Mouse (Mus musculus): ENCODE data around the gene Lsamp.
A peak's percentile ranks its signal among the peaks of the same experiment; 100 is the strongest.
"Not testable (repeated sequence)": the region's sequence is repeated elsewhere in the genome, so short reads cannot be mapped to it uniquely, and the experiment has no call there.

The Lsamp gene

DNA sequence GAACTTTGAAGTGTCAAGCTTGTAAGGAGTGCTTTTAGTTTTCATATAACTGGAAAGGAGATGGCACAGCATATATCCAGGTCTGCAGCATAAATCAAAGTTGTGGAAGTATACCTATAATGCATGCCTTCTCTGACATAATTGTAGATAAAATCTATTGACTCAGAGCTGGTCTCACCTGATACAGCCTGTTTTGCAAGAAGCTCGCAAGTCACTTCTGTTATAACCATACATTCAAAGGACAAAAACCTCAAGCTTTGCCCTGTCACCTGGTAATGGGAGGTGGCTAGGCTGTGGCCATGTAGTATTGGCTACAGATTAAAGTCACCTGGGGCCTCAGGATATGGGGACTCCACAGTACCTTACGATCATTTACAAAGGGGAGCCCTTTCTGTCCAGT, 507.4 kb downstream of the Lsamp start:
- no peak for DNase-seq (ENCODE audit: low spot score in 2 of 2)

DNA sequence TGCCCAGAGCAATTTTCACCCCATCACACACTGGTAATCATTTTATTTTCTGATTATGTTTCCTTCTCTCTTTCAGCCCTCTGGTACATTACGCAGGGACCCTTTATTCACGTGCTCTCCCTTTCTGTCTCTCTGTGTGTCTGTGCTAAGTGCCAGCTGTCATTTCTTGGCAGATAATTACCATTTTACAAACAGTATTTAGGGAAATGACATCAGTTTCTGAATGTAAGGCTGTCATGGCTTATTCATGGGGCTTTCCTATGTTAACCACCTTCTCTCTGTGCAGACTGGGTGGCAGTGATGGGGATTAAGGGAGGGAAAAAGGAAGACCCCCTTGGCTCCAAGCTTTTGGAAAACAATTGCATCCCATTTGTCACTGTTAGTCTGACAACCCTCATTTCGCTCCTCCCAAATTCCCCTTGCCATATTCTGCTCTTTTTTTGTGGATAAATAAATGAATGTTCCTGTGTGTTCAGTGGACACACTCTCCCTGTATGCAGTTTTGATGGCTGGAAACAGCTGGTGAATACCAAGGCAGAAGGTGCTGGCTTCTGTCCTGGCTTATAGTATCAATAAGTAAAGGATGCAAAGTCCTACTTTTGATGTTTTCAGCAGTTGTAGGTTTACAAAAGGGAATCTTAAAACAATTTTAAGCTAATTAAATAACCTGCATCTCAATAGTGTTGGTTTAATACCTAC, 520.2 kb downstream of the Lsamp start:
- no peak for DNase-seq (ENCODE audit: low spot score in 2 of 2)

DNA sequence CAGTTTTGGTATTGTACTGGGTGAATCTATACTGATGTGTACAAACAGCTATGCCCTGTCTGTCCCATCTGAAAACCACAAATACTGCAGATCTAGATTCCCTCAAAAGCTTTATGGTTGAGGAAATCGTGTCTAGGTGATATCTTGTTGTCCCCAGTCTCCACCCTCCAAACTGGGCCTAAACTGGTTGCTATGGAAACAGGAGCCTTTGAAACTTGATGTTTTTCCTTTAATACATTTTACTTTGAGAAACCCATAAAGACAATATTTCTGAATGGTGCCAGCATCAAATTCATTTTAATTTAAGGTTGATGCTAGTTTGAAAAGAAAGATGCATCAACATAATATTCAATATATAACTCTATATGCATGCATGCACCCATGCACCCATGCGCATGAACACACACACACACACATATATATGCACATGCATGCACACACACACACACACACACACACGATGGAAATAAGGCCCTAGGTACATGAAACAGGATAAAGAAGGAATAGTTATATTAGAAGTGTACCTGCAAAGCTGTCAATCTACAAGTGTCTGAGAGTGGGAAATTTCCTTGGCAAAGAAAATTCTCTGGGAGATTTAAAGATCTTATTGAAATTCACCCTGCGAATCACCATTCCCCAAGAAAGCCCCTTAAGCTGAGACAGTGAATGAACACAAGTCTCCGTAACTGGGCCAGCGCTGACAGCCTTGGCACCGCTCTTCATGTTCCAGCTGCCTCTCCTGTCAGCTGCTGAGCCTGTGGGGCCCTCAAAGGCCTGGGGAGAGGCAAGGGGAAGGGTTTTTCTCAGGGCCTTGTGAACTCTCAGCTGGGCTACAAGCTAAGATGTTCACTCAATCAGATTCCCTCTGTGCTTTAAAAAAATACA, 525.2 kb downstream of the Lsamp start:
- DNase-seq (ENCODE audit: low spot score in 2 of 2), result peak; percentile 23 to 46

DNA sequence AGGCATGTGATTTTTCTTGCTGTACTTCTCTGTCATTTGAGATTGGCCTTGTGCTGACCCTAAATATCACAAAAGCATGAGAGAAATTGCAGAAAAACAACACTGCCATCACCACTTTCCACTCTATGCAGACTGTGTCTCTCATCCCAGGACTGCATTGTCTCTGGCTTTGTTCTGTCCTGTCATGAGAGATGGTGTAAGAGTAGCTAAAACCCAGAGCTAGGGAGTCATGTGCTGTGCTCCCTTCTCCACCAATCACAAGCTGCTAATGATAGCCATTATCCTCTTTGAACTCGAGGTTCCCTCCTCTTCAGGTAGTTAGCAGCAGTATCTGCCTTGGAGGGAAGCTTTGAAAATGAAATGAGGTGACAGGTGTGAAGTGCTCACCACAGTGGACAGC, 552.6 kb downstream of the Lsamp start:
- no peak for DNase-seq (ENCODE audit: low spot score in 2 of 2)

DNA sequence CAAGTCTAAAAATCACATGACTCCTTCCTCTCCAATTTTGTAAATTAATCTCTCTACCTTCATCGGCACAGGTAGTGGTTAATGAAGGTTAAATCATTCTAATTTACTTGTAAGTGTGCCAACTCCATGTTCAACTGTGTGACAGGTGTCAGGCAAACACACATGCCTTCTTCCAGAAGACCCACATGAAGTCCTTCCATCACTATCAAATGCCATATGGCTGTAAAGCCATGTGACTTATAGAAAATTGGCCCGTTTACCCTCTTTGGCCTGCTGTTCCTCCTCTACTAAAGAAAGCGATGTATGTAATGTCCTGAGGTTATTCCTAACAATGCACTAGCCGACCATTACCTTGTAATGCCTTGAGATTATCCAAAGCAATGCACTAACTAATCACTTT, 565.5 kb downstream of the Lsamp start:
- DNase-seq (ENCODE audit: low spot score in 2 of 2), result no peak

DNA sequence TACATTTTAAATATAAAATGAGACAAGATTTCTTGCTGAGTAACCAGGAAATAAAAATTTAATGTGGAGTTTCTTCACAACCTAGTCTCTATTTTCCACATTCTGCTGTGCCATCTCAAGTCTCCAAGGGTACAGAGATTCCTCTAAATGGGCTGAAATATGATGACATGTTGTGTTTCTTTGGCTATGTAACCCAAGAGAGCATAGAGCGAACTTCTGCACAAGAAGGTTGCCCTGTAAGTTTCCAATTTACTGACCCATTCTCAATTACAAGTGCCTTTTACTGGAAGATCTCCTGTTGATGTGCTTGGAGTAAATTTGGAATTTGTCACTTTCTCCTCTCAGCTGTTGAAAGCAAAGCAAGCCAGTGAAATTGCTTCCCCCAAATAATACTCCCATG, 571.4 kb downstream of the Lsamp start:
- no peak for DNase-seq (ENCODE audit: low spot score in 2 of 2)

DNA sequence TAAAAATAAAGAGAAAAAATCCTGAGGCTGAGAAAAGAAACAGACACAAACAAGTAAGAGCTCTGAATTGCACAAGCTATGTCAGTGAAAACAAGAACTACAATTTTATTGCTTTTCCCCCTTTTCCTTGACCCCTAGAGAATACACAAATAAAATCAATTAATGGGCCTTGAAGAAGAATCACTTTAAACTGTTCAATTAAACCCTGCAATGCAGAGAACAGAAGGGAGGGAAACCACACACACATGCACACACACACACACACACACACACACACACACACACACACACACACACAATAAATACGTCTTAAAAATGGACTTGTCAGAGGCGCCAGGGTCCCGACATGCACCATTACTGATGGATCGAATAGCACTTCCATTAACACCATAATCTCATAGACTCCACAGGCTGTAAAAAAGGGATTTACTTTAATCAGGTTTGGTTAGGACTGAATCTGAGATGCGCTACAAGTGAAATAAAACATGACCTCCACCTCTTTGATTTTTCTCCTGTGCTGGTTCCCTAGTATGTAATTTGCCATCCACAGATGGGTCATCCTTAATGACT, 573.6 kb downstream of the Lsamp start:
- no peak for DNase-seq (ENCODE audit: low spot score in 2 of 2)

DNA sequence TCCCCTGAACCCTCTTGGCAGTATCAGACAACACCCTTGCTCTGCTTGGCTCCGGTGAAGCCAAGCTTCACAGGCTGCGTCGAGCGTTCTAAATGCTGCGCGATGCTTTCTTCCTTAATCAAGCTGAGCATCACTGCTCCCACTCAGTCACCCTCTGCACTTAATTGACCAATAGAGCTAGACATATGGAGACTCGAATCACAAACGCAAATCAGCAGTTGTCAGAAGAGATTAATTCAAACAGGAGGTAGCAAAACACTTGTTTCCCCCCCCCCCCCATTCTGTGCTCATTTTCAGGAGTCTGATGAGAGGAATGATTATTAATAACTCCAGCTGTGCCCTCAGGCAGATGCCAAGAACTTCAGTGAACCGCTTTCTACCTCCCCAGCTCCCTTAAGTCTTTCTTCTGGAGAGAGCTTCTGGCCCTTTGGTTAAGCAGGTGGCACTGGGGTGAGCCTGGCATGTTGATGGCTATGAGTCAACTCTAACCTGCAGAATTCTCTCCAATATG, 583.3 kb downstream of the Lsamp start:
- DNase-seq (ENCODE audit: low spot score in 2 of 2), result peak in 1 of 2 experiments; percentile 58

DNA sequence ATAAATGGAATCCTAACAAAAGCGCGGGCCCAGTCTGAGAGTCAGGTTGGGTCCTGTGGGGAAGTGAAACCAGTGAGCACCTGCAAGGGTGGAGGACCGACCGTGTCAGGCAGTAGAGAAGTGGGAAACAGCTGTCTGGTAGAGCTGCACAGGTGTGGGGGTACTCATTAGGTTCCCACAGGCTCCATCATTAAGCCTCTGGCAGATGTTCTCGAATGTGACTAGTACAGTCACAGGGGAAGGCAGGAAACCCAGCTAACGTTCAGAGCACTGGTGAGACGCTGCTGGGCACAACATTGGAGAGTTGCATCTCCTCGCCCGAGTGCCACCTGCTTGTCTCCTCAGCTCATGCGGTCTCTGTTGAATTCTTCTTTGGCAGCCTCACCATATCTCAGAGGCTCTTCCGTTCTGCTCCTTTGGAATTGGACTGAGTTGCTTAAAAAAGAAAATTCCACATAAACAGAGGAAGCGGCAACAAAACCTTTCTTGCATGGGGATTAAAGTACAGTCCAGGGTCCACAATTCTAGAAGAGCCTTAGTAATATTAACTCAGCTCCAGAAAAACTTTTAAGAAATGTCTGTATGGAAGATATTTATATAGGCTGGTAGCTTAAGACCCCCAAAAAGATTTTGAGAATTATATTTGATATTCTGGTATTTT, 588.1 kb downstream of the Lsamp start:
- no peak for DNase-seq (ENCODE audit: low spot score in 2 of 2)

DNA sequence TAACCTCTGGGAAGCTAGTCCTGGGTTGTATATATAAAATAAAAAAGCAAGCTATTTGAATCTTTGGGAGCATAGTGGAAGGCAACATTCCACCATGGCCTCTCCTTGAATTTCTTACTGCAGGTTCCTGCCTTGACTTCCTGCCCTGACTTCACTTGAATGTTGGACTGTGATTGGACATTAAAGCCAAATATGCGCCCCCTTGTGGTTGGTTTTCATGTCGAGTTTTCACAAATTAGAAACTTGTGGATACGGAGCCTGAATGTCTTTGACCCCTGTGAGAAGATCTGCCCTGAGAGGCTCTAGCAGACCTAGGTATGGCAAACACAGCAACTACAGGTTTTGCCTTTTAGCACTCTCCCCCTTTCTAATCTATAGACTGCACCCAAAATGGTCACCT, 597.9 kb downstream of the Lsamp start:
- DNase-seq (ENCODE audit: low spot score in 2 of 2), result no peak

DNA sequence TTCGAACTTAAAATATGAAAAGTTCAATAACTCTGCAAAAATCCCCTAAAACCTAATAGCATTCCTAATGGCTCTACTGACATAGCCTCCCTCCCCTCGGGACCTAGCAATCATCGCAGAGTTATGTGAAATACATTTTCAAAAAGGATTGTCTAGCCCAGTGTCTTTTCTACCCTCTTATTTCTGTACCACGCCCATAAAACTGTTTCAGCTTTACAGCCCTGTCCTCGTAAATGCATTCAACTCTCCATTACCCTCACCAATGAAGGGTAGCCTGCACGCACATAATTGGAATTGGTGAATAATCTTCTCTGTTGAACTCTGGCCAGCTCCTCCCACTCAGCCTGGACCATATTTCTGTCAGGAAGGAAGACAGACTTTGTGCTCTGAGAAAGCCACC, 609.0 kb downstream of the Lsamp start:
- no peak for DNase-seq (ENCODE audit: low spot score in 2 of 2)

DNA sequence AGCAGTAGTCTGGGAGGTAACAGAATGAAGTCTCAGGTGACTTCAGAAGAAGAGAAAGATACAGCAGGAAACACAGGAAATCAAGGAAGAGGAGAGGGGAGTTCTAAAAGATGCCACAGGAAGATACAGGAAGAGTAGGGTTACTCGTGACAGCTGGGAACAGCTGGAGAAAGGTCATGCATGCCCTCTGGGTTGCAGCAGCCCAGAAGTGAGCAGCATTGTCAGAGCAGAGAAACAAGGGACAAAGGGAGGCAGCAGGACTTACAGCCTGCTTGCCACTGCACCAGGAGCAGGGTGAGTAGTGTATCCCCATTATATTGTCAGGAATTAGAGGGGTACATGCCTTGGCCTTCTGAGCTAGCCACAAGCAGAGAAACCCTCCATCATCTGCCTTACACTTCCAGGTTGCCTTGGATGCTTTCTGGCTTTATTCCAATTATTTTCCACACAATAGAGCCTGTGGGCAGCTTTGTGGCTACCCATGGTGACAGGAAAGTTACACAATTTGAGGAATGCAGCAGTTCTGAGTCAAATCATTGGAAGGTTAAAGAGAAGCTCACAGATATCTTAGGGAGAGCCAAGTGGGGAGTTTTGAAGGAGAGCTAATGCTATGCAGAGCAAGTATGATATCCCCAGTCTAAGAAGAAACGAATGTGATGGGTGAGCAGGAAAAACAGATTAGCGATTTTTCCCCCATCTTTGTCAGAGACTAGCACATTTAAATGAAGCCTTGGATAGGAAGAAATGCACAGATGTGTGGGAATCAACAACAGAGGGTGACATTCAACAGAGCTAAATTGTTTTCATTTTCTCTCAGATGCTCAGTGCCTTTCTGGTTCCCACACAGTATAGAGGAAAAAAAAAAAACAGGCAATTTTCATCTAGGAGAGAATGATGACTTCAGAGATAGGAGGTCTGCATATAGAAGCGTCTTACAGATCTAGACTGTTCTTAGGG, 617.5 kb downstream of the Lsamp start:
- DNase-seq (ENCODE audit: low spot score in 2 of 2), result no peak

DNA sequence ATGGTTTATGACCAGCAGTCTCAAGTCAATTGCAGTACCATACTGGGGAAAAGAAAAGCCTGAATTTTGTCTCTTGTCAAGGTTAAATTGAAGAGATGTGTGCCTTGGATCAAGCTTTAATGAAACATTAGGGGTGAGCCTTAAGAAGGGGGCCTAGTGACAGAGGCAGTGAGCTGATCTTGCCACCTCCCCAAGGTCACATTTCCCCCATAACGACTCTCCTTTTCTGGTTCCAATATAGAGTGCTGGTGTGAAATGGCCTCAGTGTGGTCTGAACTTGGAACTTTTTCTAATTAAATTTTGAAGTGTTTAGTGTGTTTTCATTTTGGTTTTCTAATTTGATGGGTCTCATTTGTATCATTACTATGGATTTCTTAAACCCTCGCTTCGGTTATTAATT, 623.3 kb downstream of the Lsamp start:
- DNase-seq (ENCODE audit: low spot score in 2 of 2), result no peak

DNA sequence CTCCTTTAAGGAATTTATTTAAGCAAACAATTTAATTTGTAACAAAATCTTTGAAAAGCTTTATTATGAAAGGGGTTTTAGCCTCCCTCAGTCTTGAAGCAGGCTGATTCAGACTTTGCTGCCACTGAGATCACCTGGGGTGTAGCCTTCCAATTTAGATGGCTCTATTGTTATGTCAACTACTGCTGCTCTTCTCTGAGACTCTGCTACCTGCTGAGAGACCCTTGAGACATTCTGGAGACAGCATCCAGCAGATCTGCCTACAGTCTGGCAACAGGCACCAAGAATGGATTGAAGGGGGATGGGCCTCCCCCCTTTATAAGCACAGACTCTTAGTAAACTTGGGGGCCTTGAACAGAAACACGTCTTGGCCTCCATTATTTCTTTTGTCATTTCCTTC, 632.5 kb downstream of the Lsamp start:
- DNase-seq (ENCODE audit: low spot score in 2 of 2), result not testable (repeated sequence)

DNA sequence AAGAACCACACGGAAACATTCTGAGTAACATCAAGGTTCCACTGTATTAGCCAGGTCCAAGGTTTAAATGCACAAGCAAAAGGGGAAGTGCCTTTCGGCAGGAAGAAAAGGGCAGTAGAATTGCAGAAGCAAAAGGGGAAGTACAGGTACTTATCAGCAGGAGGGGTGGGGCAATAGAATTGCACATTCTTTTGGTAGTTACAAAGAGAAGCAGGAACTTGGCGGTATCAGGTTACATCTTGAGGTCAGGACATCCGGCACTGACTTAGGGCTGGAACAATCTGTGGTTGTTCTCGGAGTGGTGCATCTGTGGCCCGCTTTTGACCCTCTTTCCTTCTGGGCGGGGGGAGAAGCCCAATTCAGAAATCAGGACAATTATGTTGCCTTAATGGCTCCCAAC, 636.9 kb downstream of the Lsamp start:
- not testable (repeated sequence) for DNase-seq (ENCODE audit: low spot score in 2 of 2)

DNA sequence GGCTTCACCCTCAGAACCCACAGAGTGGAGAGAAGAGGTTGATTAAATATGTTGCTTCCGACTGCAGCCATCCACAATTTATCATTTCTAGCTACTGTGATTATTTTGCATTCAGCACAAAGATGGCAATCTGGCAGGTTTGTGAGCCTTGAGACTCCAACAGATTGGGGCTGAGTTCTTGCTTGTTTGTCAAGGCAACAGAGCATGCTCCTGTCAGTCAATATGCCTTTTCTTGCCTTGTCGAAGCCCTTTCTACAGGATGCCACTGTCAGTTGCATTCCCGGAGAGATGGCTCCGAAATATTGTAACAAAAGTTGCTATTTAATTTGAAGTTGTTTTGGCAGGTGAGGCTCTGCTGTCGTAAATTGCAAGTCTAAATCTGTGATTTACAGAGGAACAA, 643.0 kb downstream of the Lsamp start:
- DNase-seq (ENCODE audit: low spot score in 2 of 2), result no peak

DNA sequence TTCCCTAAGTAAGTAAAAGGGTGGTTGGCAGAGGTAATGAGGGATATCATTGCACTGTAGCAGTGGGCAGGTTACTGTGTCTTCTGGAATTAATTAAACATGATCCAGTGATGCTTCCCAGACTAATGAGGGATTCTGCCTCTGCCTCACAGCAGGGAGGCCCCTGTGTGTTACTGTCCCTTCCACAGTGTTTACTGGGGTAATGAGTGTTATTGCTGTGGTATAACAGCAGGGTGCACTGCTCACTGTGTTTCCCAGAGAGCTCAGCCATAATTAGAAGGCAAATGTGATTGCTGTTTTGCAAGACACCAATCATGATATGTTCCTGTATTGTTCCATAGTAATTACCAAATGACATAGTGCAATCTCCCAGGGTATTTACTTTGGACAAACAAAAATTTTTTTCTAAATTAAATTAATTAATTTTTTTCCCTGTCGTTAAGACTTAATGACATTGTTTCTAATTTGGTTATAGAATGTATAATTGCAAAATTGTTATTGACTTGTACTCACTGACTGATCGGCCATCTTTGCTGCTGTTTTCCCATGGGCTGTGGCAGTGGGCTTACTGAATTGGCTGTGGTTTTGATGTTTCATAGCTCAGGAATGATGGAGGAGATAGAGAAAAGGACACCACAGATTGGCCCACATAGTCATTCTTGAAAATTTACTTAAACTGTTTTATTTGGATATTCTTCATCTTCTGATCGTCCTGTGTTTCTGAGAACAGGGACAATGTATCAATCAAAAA, 655.6 kb downstream of the Lsamp start:
- DNase-seq (ENCODE audit: low spot score in 2 of 2), result no peak

DNA sequence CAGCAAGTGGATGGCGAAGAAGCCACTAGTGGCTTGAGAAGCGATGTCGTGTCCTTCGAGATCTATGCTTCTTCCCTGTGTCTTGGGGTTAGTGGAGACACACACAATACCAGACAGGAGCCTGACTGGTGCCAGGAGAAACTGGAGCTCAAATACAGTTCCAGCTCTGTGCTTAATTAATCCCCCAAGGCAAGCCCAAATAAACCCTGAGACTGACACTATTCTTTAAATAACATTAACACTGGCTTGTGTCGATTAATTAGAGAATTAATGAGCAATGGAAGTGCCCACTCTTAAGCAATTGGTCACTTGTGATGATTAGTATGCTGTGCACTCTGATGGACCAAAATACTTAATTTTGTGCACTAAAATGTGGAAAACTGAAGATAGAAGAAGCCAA, 668.6 kb downstream of the Lsamp start:
- DNase-seq (ENCODE audit: low spot score in 2 of 2), result no peak

DNA sequence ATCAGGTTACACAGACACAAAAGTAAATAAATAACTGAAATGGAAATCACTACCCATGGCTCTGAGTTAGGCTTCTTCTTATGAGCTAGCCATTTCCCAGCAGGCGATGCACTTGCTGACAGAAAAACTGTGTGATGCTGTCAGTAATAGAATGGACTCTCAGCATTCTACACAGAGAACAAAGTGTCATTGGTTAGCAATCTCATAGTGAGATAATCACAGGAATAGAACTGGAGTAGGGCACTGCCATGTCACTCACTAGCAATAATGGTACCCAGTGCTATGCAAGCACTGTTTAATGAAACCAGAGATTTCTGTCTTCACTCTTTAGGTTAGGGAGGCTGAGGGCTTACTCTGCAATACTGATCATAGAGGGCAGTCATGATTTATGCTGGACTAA, 669.3 kb downstream of the Lsamp start:
- no peak for DNase-seq (ENCODE audit: low spot score in 2 of 2)

DNA sequence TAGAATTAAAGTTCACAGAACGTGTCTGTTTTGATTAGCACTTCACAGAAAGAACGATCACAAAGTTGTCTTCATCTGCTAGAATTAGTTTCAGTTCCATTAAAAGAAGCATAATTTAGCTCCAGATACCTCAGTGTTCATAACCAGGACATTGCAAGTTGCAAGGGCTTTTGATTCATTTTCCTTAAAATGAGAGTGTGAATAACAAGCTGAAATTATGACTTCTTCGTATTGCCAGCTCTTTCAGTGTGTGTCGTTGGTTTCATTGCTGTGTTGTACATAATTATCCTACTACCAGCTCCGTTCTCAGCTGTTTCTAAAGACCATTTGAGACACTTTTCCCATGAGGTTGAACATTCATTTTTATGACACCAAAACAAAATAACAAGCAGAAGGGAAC, 672.2 kb downstream of the Lsamp start:
- DNase-seq (ENCODE audit: low spot score in 2 of 2), result no peak
